Mouse (Mus musculus): ENCODE measurements around the gene Hist1h2bl. TPM values are rescaled to one million over a fixed set of nuclear protein-coding genes. Genes with fewer than 3 reads are reported as not detected.

Gene Hist1h2bl
- 1 to 10 TPM in 1 of 2 experiments, not detected in 1; 1.4 TPM for polyA plus RNA-seq (2017; shearing (Covaris generic))

GRCm38 (mm10) chr13:21715864-21716539, at the start of gene Hist1h2bl, which contains the start of gene Hist1h2ai:
Hist1h2bl (minus strand) TSS chr13:21716143.
Hist1h2ai (plus strand) TSS chr13:21716422.

GRCm38 (mm10) chr13:21753524-21754285, 37.8 kb upstream of the Hist1h2bl start, which contains the start of the genes Hist1h2ak and Hist1h2bn:
Hist1h2ak (minus strand) TSS chr13:21753827.
Hist1h2bn (plus strand) TSS chr13:21754123.

GRCm38 (mm10) chr13:21750159-21751017, 34.4 kb upstream of the Hist1h2bl start, which contains the start of gene Hist1h4k:
Hist1h4k (minus strand) TSS chr13:21750505.

GRCm38 (mm10) chr13:21734906-21735767, 19.2 kb upstream of the Hist1h2bl start, which contains the start of gene Hist1h4j:
Hist1h4j (plus strand) TSS chr13:21735064.

GRCm38 (mm10) chr13:21721757-21722372, 5.9 kb upstream of the Hist1h2bl start, which contains the start of gene Hist1h2bm:
Hist1h2bm (plus strand) TSS chr13:21722044.

GRCm38 (mm10) chr13:21717397-21718357, 1.7 kb upstream of the Hist1h2bl start, which contains the start of gene Hist1h3h:
Hist1h3h (plus strand) TSS chr13:21717659.

GRCm38 (mm10) chr13:21697811-21698210, 18.1 kb downstream of the Hist1h2bl start, which contains the start of gene Olfr1359:
Olfr1359 (plus strand) TSS chr13:21698111.

GRCm38 (mm10) chr13:21677305-21677704, 38.6 kb downstream of the Hist1h2bl start, which contains the start of gene Olfr1360:
Olfr1360 (minus strand) TSS chr13:21677405.

Other genes starting within 250 kb of the Hist1h2bl start
- under 1 TPM; 0.11 to 0.44 TPM for gene Nkapl, start 247.6 kb downstream of the Hist1h2bl start, polyA plus RNA-seq (2017; shearing (Covaris generic))
- not detected for gene Zkscan4, start 237.2 kb downstream of the Hist1h2bl start, polyA plus RNA-seq (2017; shearing (Covaris generic))
- gene Gm10065, start 236.7 kb downstream of the Hist1h2bl start, polyA plus RNA-seq (2017; shearing (Covaris generic)) = not detected
- gene AK157302, start 220.9 kb downstream of the Hist1h2bl start, polyA plus RNA-seq (2017; shearing (Covaris generic)) = under 1 TPM; 0.08 to 0.54 TPM
- 10 to 100 TPM; 10.6 to 16.4 TPM for gene Gm11273, start 214.7 kb downstream of the Hist1h2bl start, polyA plus RNA-seq (2017; shearing (Covaris generic))
- gene Zkscan8, start 185.0 kb downstream of the Hist1h2bl start, polyA plus RNA-seq (2017; shearing (Covaris generic)) = 10 to 100 TPM in 1 of 2 experiments, 1 to 10 TPM in 1; 7.6 to 12.8 TPM
- not detected for gene Olfr1366, start 173.3 kb downstream of the Hist1h2bl start, polyA plus RNA-seq (2017; shearing (Covaris generic))
- 1 to 10 TPM in 1 of 2 experiments, under 1 TPM in 1; 0.95 to 2.1 TPM for gene Olfr1535, start 156.2 kb downstream of the Hist1h2bl start, polyA plus RNA-seq (2017; shearing (Covaris generic))
- not detected for gene Olfr1364, start 134.4 kb downstream of the Hist1h2bl start, polyA plus RNA-seq (2017; shearing (Covaris generic))
- gene Olfr1362, start 102.1 kb downstream of the Hist1h2bl start, polyA plus RNA-seq (2017; shearing (Covaris generic)) = not detected
- gene Olfr11, start 73.6 kb downstream of the Hist1h2bl start, polyA plus RNA-seq (2017; shearing (Covaris generic)) = not detected
- gene Olfr1361, start 52.8 kb downstream of the Hist1h2bl start, polyA plus RNA-seq (2017; shearing (Covaris generic)) = under 1 TPM in 1 of 2 experiments, not detected in 1; 0.60 TPM
- under 1 TPM in 1 of 2 experiments, not detected in 1; 0.21 TPM for gene Olfr1360, start 38.7 kb downstream of the Hist1h2bl start, polyA plus RNA-seq (2017; shearing (Covaris generic))
- under 1 TPM in 1 of 2 experiments, not detected in 1; 0.71 TPM for gene Olfr1359, start 18.0 kb downstream of the Hist1h2bl start, polyA plus RNA-seq (2017; shearing (Covaris generic))
- gene Hist1h2ai, start 279 bp upstream of the Hist1h2bl start, polyA plus RNA-seq (2017; shearing (Covaris generic)) = 10 to 100 TPM; 14.1 to 15.1 TPM
- gene Hist1h3h, start 1.5 kb upstream of the Hist1h2bl start, polyA plus RNA-seq (2017; shearing (Covaris generic)) = 1 to 10 TPM; 1.7 to 2.2 TPM
- not detected for gene Hist1h2bm, start 5.9 kb upstream of the Hist1h2bl start, polyA plus RNA-seq (2017; shearing (Covaris generic))
- gene Hist1h4j, start 18.9 kb upstream of the Hist1h2bl start, polyA plus RNA-seq (2017; shearing (Covaris generic)) = under 1 TPM in 1 of 2 experiments, not detected in 1; 0.34 TPM
- 10 to 100 TPM in 1 of 2 experiments, 1 to 10 TPM in 1; 4.7 to 30.8 TPM for gene Hist1h4k, start 34.4 kb upstream of the Hist1h2bl start, polyA plus RNA-seq (2017; shearing (Covaris generic))
- 1 to 10 TPM; 2.4 to 8.2 TPM for gene Hist1h2ak, start 37.7 kb upstream of the Hist1h2bl start, polyA plus RNA-seq (2017; shearing (Covaris generic))
- gene Hist1h2bn, start 38.0 kb upstream of the Hist1h2bl start, polyA plus RNA-seq (2017; shearing (Covaris generic)) = 1 to 10 TPM; 3.2 to 5.7 TPM
- 1 to 10 TPM; 2.0 to 3.3 TPM for gene Hist1h1b, start 64.5 kb upstream of the Hist1h2bl start, polyA plus RNA-seq (2017; shearing (Covaris generic))
- 1 to 10 TPM in 1 of 2 experiments, not detected in 1; 1.5 TPM for gene Hist1h3i, start 67.2 kb upstream of the Hist1h2bl start, polyA plus RNA-seq (2017; shearing (Covaris generic))
- gene Hist1h2an, start 71.1 kb upstream of the Hist1h2bl start, polyA plus RNA-seq (2017; shearing (Covaris generic)) = 1 to 10 TPM; 2.5 to 3.2 TPM
- 1 to 10 TPM in 1 of 2 experiments, not detected in 1; 1.6 TPM for gene Hist1h2bp, start 71.3 kb upstream of the Hist1h2bl start, polyA plus RNA-seq (2017; shearing (Covaris generic))
- 10 to 100 TPM in 1 of 2 experiments, 1 to 10 TPM in 1; 7.5 to 13.4 TPM for gene Hist1h2bq, start 94.1 kb upstream of the Hist1h2bl start, polyA plus RNA-seq (2017; shearing (Covaris generic))
- not detected for gene Hist1h2ao, start 94.3 kb upstream of the Hist1h2bl start, polyA plus RNA-seq (2017; shearing (Covaris generic))
- 10 to 100 TPM; 42.5 to 43.7 TPM for gene Hist1h4m, start 95.6 kb upstream of the Hist1h2bl start, polyA plus RNA-seq (2017; shearing (Covaris generic))
- gene Hist1h4n, start 116.1 kb upstream of the Hist1h2bl start, polyA plus RNA-seq (2017; shearing (Covaris generic)) = 10 to 100 TPM; 22.4 to 34.7 TPM
- 100 to 1,000 TPM; 128 to 153 TPM for gene Hist1h2ap, start 117.4 kb upstream of the Hist1h2bl start, polyA plus RNA-seq (2017; shearing (Covaris generic))
- gene Hist1h2br, start 117.6 kb upstream of the Hist1h2bl start, polyA plus RNA-seq (2017; shearing (Covaris generic)) = 10 to 100 TPM in 1 of 2 experiments, 1 to 10 TPM in 1; 7.3 to 14.5 TPM
- gene Zfp184, start 229.0 kb upstream of the Hist1h2bl start, polyA plus RNA-seq (2017; shearing (Covaris generic)) = under 1 TPM in 1 of 2 experiments, not detected in 1; 0.36 TPM